Mouse (Mus musculus): ENCODE measurements around the gene Bbs2. TPM values are rescaled to one million over a fixed set of nuclear protein-coding genes. Genes with fewer than 3 reads are reported as not detected.

The Bbs2 gene
- polyA plus RNA-seq, 1 experiment from 2014 or later, result 13.7 TPM

GRCm38 (mm10) chr8:94129133-94129789, 30.5 kb upstream of the Bbs2 start:
- H3K4me3 ChIP-seq (ENCODE audit: low read length), result no peak overlapping the region
- WGBS, result 85% methylated on average over 6 of the region's 6 CpGs

GRCm38 (mm10) chr8:94127711-94128110, 29.0 kb upstream of the Bbs2 start:
- Histone ChIP-seq H3K4me3 (ENCODE audit: low read length) (no peak overlapping the region), H3K9me3 (ENCODE audit: control insufficient read depth, low read length) (no peaks in the 10 kb centered on the region), H3K27ac (ENCODE audit: low read length) (no peak overlapping the region), H3K9ac (ENCODE audit: low read length) (no peak overlapping the region), H3K4me1 (replicated peaks; ENCODE audit: control insufficient read depth, insufficient read depth, low read length) (no peaks in the 10 kb centered on the region), H3K27me3 (ENCODE audit: control insufficient read depth, insufficient read depth, low read depth, low read length) (no peaks in the 10 kb centered on the region), H3K36me3 (ENCODE audit: control insufficient read depth, insufficient read depth, low read length) (no peaks in the 10 kb centered on the region), H3K4me2 (ENCODE audit: low read depth, low read length) (no peak overlapping the region)
- 80% methylated on average over 6 of the region's 6 CpGs for WGBS
- ATAC-seq (ENCODE audit: low read depth), result no peak

More at GRCm38 (mm10) chr8:94129133-94129789, 30.5 kb upstream of the Bbs2 start:
- Histone ChIP-seq H3K27me3 (ENCODE audit: control insufficient read depth, insufficient read depth, low read depth, low read length) (no peaks in the 10 kb centered on the region), H3K4me1 (replicated peaks; ENCODE audit: control insufficient read depth, insufficient read depth, low read length) (no peaks in the 10 kb centered on the region), H3K9ac (ENCODE audit: low read length) (no peak overlapping the region), H3K36me3 (ENCODE audit: control insufficient read depth, insufficient read depth, low read length) (no peaks in the 10 kb centered on the region), H3K4me2 (ENCODE audit: low read depth, low read length) (no peak overlapping the region), H3K27ac (ENCODE audit: low read length) (no peak overlapping the region), H3K9me3 (ENCODE audit: control insufficient read depth, low read length) (no peaks in the 10 kb centered on the region)
- no peak for ATAC-seq (ENCODE audit: low read depth)

GRCm38 (mm10) chr8:94122711-94123468, 24.2 kb upstream of the Bbs2 start:
- Histone ChIP-seq H3K36me3 (ENCODE audit: control insufficient read depth, insufficient read depth, low read length) (no peaks in the 10 kb centered on the region), H3K4me2 (ENCODE audit: low read depth, low read length) (no peak overlapping the region), H3K4me1 (replicated peaks; ENCODE audit: control insufficient read depth, insufficient read depth, low read length) (no peaks in the 10 kb centered on the region), H3K4me3 (ENCODE audit: low read length) (no peak overlapping the region), H3K27me3 (ENCODE audit: control insufficient read depth, insufficient read depth, low read depth, low read length) (no peaks in the 10 kb centered on the region), H3K9ac (ENCODE audit: low read length) (no peak overlapping the region), H3K9me3 (ENCODE audit: control insufficient read depth, low read length) (no peaks in the 10 kb centered on the region), H3K27ac (ENCODE audit: low read length) (no peak overlapping the region)
- no peak for ATAC-seq (ENCODE audit: low read depth)
- 39% methylated on average over 8 of the region's 8 CpGs for WGBS

- Histone ChIP-seq H3K36me3 (ENCODE audit: control insufficient read depth, insufficient read depth, low read length) (no peaks in the 10 kb centered on the region), H3K27ac (ENCODE audit: low read length) (no peak overlapping the region), H3K9ac (ENCODE audit: low read length) (no peak overlapping the region), H3K27me3 (ENCODE audit: control insufficient read depth, insufficient read depth, low read depth, low read length) (no peaks in the 10 kb centered on the region), H3K4me1 (replicated peaks; ENCODE audit: control insufficient read depth, insufficient read depth, low read length) (no peaks in the 10 kb centered on the region), H3K9me3 (ENCODE audit: control insufficient read depth, low read length) (no peaks in the 10 kb centered on the region), H3K4me3 (ENCODE audit: low read length) (no peak overlapping the region), H3K4me2 (ENCODE audit: low read depth, low read length) (no peak overlapping the region)
- ATAC-seq (ENCODE audit: low read depth), result no peak
- 76% methylated on average over 8 of the region's 9 CpGs for WGBS
Measured at GRCm38 (mm10) chr8:94121625-94122024, 22.9 kb upstream of the Bbs2 start.

- ATAC-seq (ENCODE audit: low read depth), result no peak
- WGBS, result 16% methylated on average over 6 of the region's 6 CpGs
- H3K4me2 ChIP-seq (ENCODE audit: low read depth, low read length), result no peak overlapping the region
- no peaks in the 10 kb centered on the region for H3K36me3 ChIP-seq (ENCODE audit: control insufficient read depth, insufficient read depth, low read length)
- H3K9me3 ChIP-seq (ENCODE audit: control insufficient read depth, low read length), result no peaks in the 10 kb centered on the region
- H3K27ac ChIP-seq (ENCODE audit: low read length), result no peak overlapping the region
- no peaks in the 10 kb centered on the region for H3K27me3 ChIP-seq (ENCODE audit: control insufficient read depth, insufficient read depth, low read depth, low read length)
- H3K9ac ChIP-seq (ENCODE audit: low read length), result no peak overlapping the region
- H3K4me3 ChIP-seq (ENCODE audit: low read length), result no peak overlapping the region
- no peaks in the 10 kb centered on the region for H3K4me1 ChIP-seq (replicated peaks; ENCODE audit: control insufficient read depth, insufficient read depth, low read length)
Measured at GRCm38 (mm10) chr8:94118776-94119430, 20.2 kb upstream of the Bbs2 start.

- no peak overlapping the region for H3K9ac ChIP-seq (ENCODE audit: low read length)
- H3K9me3 ChIP-seq (ENCODE audit: control insufficient read depth, low read length), result no peaks in the 10 kb centered on the region
- no peak overlapping the region for H3K4me2 ChIP-seq (ENCODE audit: low read depth, low read length)
- H3K27me3 ChIP-seq (ENCODE audit: control insufficient read depth, insufficient read depth, low read depth, low read length), result no peaks in the 10 kb centered on the region
- H3K4me3 ChIP-seq (ENCODE audit: low read length), result no peak overlapping the region
- ATAC-seq (ENCODE audit: low read depth), result no peak
- 76% methylated on average over 2 of the region's 2 CpGs for WGBS
- H3K36me3 ChIP-seq (ENCODE audit: control insufficient read depth, insufficient read depth, low read length), result no peaks in the 10 kb centered on the region
- no peak overlapping the region for H3K27ac ChIP-seq (ENCODE audit: low read length)
- H3K4me1 ChIP-seq (replicated peaks; ENCODE audit: control insufficient read depth, insufficient read depth, low read length), result no peaks in the 10 kb centered on the region
Measured at GRCm38 (mm10) chr8:94113972-94114371, 15.2 kb upstream of the Bbs2 start.

GRCm38 (mm10) chr8:94113435-94113834, 14.7 kb upstream of the Bbs2 start:
- Histone ChIP-seq H3K27me3 (ENCODE audit: control insufficient read depth, insufficient read depth, low read depth, low read length) (no peaks in the 10 kb centered on the region), H3K36me3 (ENCODE audit: control insufficient read depth, insufficient read depth, low read length) (no peaks in the 10 kb centered on the region), H3K4me1 (replicated peaks; ENCODE audit: control insufficient read depth, insufficient read depth, low read length) (no peaks in the 10 kb centered on the region), H3K9ac (ENCODE audit: low read length) (no peak overlapping the region), H3K9me3 (ENCODE audit: control insufficient read depth, low read length) (no peaks in the 10 kb centered on the region), H3K4me3 (ENCODE audit: low read length) (no peak overlapping the region), H3K4me2 (ENCODE audit: low read depth, low read length) (no peak overlapping the region), H3K27ac (ENCODE audit: low read length) (no peak overlapping the region)
- WGBS, result 44% methylated on average over 1 of the region's 1 CpGs
- no peak for ATAC-seq (ENCODE audit: low read depth)

GRCm38 (mm10) chr8:94110526-94111177, 11.9 kb upstream of the Bbs2 start:
- no peaks in the 10 kb centered on the region for H3K36me3 ChIP-seq (ENCODE audit: control insufficient read depth, insufficient read depth, low read length)
- 46% methylated on average over 6 of the region's 6 CpGs for WGBS
- ATAC-seq (ENCODE audit: low read depth), result no peak

GRCm38 (mm10) chr8:94109835-94110234, 11.1 kb upstream of the Bbs2 start:
- Histone ChIP-seq H3K36me3 (ENCODE audit: control insufficient read depth, insufficient read depth, low read length) (no peaks in the 10 kb centered on the region), H3K4me1 (replicated peaks; ENCODE audit: control insufficient read depth, insufficient read depth, low read length) (no peaks in the 10 kb centered on the region), H3K4me3 (ENCODE audit: low read length) (no peak overlapping the region), H3K9me3 (ENCODE audit: control insufficient read depth, low read length) (no peaks in the 10 kb centered on the region), H3K4me2 (ENCODE audit: low read depth, low read length) (no peak overlapping the region), H3K27me3 (ENCODE audit: control insufficient read depth, insufficient read depth, low read depth, low read length) (no peaks in the 10 kb centered on the region), H3K9ac (ENCODE audit: low read length) (no peak overlapping the region), H3K27ac (ENCODE audit: low read length) (no peak overlapping the region)
- WGBS, result 62% methylated on average over 5 of the region's 5 CpGs
- ATAC-seq (ENCODE audit: low read depth), result no peak

More at GRCm38 (mm10) chr8:94110526-94111177, 11.9 kb upstream of the Bbs2 start:
- Histone ChIP-seq H3K27me3 (ENCODE audit: control insufficient read depth, insufficient read depth, low read depth, low read length) (no peaks in the 10 kb centered on the region), H3K9me3 (ENCODE audit: control insufficient read depth, low read length) (no peaks in the 10 kb centered on the region), H3K9ac (ENCODE audit: low read length) (no peak overlapping the region), H3K4me1 (replicated peaks; ENCODE audit: control insufficient read depth, insufficient read depth, low read length) (no peaks in the 10 kb centered on the region), H3K4me2 (ENCODE audit: low read depth, low read length) (no peak overlapping the region), H3K27ac (ENCODE audit: low read length) (no peak overlapping the region), H3K4me3 (ENCODE audit: low read length) (no peak overlapping the region)
